9 mouse cellular contexts compared by ENCODE assay signal in the genomic region with DNA sequence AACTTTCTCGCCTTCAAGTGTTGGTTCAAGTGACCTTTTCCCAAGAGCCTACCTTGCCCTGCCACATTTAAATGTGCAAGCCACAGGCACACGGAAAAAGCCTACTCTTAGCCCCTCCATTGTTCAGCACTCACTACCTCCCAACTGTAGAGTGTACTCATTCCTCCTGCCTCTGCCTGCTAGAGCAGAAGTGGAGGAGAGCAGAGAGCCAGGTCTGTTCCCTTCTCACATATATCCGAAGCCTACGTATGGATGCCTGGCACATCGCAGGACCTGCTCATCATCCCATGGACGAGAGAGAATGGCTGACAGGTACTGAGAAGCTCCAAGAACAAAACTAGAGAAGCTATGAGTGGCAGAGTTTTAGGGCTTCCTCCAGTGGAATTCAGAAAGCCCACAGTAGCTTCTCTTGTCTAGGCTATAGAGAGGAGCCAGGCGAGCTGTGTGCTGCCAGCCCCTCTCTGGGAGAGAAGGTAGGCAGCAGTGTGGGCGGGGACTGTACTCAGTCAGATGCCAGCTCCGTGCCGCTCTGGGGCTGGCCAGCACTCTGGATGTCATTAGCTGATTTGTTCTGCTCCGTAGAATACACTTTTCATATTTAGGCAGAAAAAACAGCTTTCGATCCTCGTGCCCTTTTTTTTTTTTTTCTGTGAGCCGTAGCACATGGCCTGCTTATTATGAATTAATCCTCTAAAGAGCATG.
DNase-seq lines count a peak whose midpoint lies in the region; ATAC-seq lines count a peak whose summit lies in the region.
"Had no signal": no experiment of that assay in that cellular context is flagged by ENCODE, and none has a peak within 500 bp of the region (broad histone marks: within the 10 kb centered on the region; RNA-seq: fewer than 3 reads in every experiment).

No protein-coding gene starts in this region.

- H3K4me3 ChIP-seq in kidney, embryonic 15.5 days (replicated peaks), result no peak overlapping the region
- no peak overlapping the region for H3K4me3 ChIP-seq in kidney, embryonic 14.5 days (ENCODE audit: low read length)
- no peak overlapping the region for H3K4me3 ChIP-seq in embryonic facial prominence, embryonic 10.5 days
- H3K4me3 ChIP-seq in neural tube, embryonic 12.5 days, result no peak overlapping the region
- H3K4me3 ChIP-seq: limb, embryonic 15.5 days had no signal

- 70% methylated on average over 14 of the region's 14 CpGs for WGBS in kidney, embryonic 15.5 days
- 70% methylated on average over 14 of the region's 14 CpGs for WGBS in kidney, embryonic 14.5 days
- 46% methylated on average over 14 of the region's 14 CpGs for WGBS in embryonic facial prominence, embryonic 10.5 days
- 54% methylated on average over 14 of the region's 14 CpGs for WGBS in neural tube, embryonic 12.5 days

- no peaks in the 10 kb centered on the region for H3K27me3 ChIP-seq in kidney, embryonic 15.5 days
- H3K27me3 ChIP-seq in kidney, embryonic 14.5 days (ENCODE audit: control insufficient read depth, insufficient read depth, low read length), result no peaks in the 10 kb centered on the region
- peaks cover 56% of the 10 kb centered on the region for H3K27me3 ChIP-seq in embryonic facial prominence, embryonic 10.5 days (replicated peaks; ENCODE audit: low read depth, poor library complexity, severe bottlenecking)
- H3K27me3 ChIP-seq in neural tube, embryonic 12.5 days (replicated peaks), result 0 out of 2 replicates have a peak, but pooled peaks cover 7% of the 10 kb centered on the region

- H3K27ac ChIP-seq in kidney, embryonic 15.5 days, result no peak overlapping the region
- no peak overlapping the region for H3K27ac ChIP-seq in kidney, embryonic 14.5 days (ENCODE audit: low read depth, low read length)
- peak overlapping the region; percentile 54 for H3K27ac ChIP-seq in embryonic facial prominence, embryonic 10.5 days (replicated peaks)
- H3K27ac ChIP-seq in neural tube, embryonic 12.5 days, result no peak overlapping the region
- H3K27ac ChIP-seq: limb, embryonic 15.5 days had no signal

- H3K36me3 ChIP-seq in kidney, embryonic 15.5 days, result no peaks in the 10 kb centered on the region
- no peaks in the 10 kb centered on the region for H3K36me3 ChIP-seq in kidney, embryonic 14.5 days (ENCODE audit: control insufficient read depth, insufficient read depth, low read length)
- no peaks in the 10 kb centered on the region for H3K36me3 ChIP-seq in embryonic facial prominence, embryonic 10.5 days (replicated peaks)
- no peaks in the 10 kb centered on the region for H3K36me3 ChIP-seq in neural tube, embryonic 12.5 days
- H3K36me3 ChIP-seq: limb, embryonic 15.5 days had no signal

- no peak overlapping the region for H3K9ac ChIP-seq in kidney, embryonic 15.5 days
- H3K9ac ChIP-seq in kidney, embryonic 14.5 days (ENCODE audit: low read depth, low read length), result no peak overlapping the region
- no peak overlapping the region for H3K9ac ChIP-seq in neural tube, embryonic 12.5 days
- H3K9ac ChIP-seq: limb, embryonic 15.5 days had no signal

- peaks cover 65% of the 10 kb centered on the region for H3K4me1 ChIP-seq in kidney, embryonic 15.5 days
- peaks cover 27% of the 10 kb centered on the region for H3K4me1 ChIP-seq in kidney, embryonic 14.5 days (ENCODE audit: control insufficient read depth, insufficient read depth, low read length)
- H3K4me1 ChIP-seq in embryonic facial prominence, embryonic 10.5 days, result peaks cover 80% of the 10 kb centered on the region
- peaks cover 24% of the 10 kb centered on the region for H3K4me1 ChIP-seq in neural tube, embryonic 12.5 days

- no peak overlapping the region for H3K4me2 ChIP-seq in kidney, embryonic 15.5 days
- no peak overlapping the region for H3K4me2 ChIP-seq in kidney, embryonic 14.5 days (replicated peaks; ENCODE audit: low read depth, low read length)
- H3K4me2 ChIP-seq in neural tube, embryonic 12.5 days (replicated peaks), result no peak overlapping the region; the same call in 1 of the 2 replicates
- H3K4me2 ChIP-seq: limb, embryonic 15.5 days had no signal

- DNase-seq in embryonic facial prominence, embryonic 10.5 days (ENCODE audit: low spot score), result no peak
- peak; percentile 11 to 31 for DNase-seq in kidney, postnatal 36 days
- DNase-seq in ovary, adult 18-20 months (ENCODE audit: low spot score), result no peak
- no peak for DNase-seq in adrenal gland, postnatal 4 days (ENCODE audit: low spot score in 2 of 2)

- H3K9me3 ChIP-seq in kidney, embryonic 15.5 days (replicated peaks), result no peaks in the 10 kb centered on the region
- no peaks in the 10 kb centered on the region for H3K9me3 ChIP-seq in kidney, embryonic 14.5 days (ENCODE audit: control insufficient read depth, low read length)
- H3K9me3 ChIP-seq in embryonic facial prominence, embryonic 10.5 days, result no peaks in the 10 kb centered on the region
- H3K9me3 ChIP-seq in neural tube, embryonic 12.5 days, result no peaks in the 10 kb centered on the region
- H3K9me3 ChIP-seq: limb, embryonic 15.5 days had no signal

- peak; percentile 3; the same call in 1 of the 2 replicates for ATAC-seq in kidney, embryonic 15.5 days (replicated peaks; ENCODE audit: low FRiP score)
- ATAC-seq in kidney, embryonic 14.5 days (ENCODE audit: low FRiP score, low TSS enrichment), result no peak
- peak; percentile 65 for ATAC-seq in neural tube, embryonic 12.5 days (ENCODE audit: low FRiP score, low read depth)
- ATAC-seq in inflammation-experienced regulatory T-cells, adult 6 months, result no peak

Comparison
In these comparisons a context has a peak if more than half of its experiments do, and no peak if none do; other contexts are left out.
1. ATAC-seq: peak in kidney, embryonic 15.5 days (single experiment) and neural tube, embryonic 12.5 days (single experiment); none in kidney, embryonic 14.5 days (single experiment) and inflammation-experienced regulatory T-cells, adult 6 months (single experiment).
2. DNase-seq: peak in kidney, postnatal 36 days (2 of 2); none in embryonic facial prominence, embryonic 10.5 days (single experiment), ovary, adult 18-20 months (single experiment) and adrenal gland, postnatal 4 days (0 of 2).